Mouse (Mus musculus) NIH3T3 (cell line): ENCODE results near the gene Pim3.
A peak's percentile ranks its signal among the peaks of the same experiment; 100 is the strongest.

Experiments used
- DNase-seq: peaks from one replicate; pipeline ENCODE4 v3.0.0-alpha.2; 2012; ENCODE audit warnings: low read depth

Pim3 gene

GRCm38 (mm10) chr15:88858141-88858541, 3.8 kb upstream of the Pim3 start:
- DNase-seq: peak; percentile 77

GRCm38 (mm10) chr15:88858707-88859106, 3.3 kb upstream of the Pim3 start:
- DNase-seq: no peak

- no peak for DNase-seq
Measured at GRCm38 (mm10) chr15:88859206-88859970, 2.6 kb upstream of the Pim3 start.

- no peak for DNase-seq
Measured at GRCm38 (mm10) chr15:88860781-88861180, 1.2 kb upstream of the Pim3 start.

- peak; percentile 68 for DNase-seq
Measured at GRCm38 (mm10) chr15:88862881-88863694, 1.1 kb downstream of the Pim3 start.

GRCm38 (mm10) chr15:88863695-88864231, 1.8 kb downstream of the Pim3 start:
- peak; percentile 99 for DNase-seq

- DNase-seq: no peak
Measured at GRCm38 (mm10) chr15:88864270-88865030, 2.5 kb downstream of the Pim3 start.

- no peak for DNase-seq
Measured at GRCm38 (mm10) chr15:88865061-88865460, 3.1 kb downstream of the Pim3 start.

GRCm38 (mm10) chr15:88865888-88866695, 4.1 kb downstream of the Pim3 start:
- no peak for DNase-seq

GRCm38 (mm10) chr15:88866934-88867356, 5.0 kb downstream of the Pim3 start:
- DNase-seq: peak; percentile 28

- peak; percentile 81 for DNase-seq
Measured at GRCm38 (mm10) chr15:88867368-88868023, 5.5 kb downstream of the Pim3 start.

GRCm38 (mm10) chr15:88868024-88868742, 6.2 kb downstream of the Pim3 start:
- DNase-seq: peak; percentile 58

GRCm38 (mm10) chr15:88870418-88871185, 8.6 kb downstream of the Pim3 start:
- peak; percentile 55 for DNase-seq

- DNase-seq: peak; percentile 61
Measured at GRCm38 (mm10) chr15:88874061-88874460, 12.1 kb downstream of the Pim3 start.

- peak; percentile 73 for DNase-seq
Measured at GRCm38 (mm10) chr15:88874477-88874876, 12.5 kb downstream of the Pim3 start.

GRCm38 (mm10) chr15:88875625-88876081, 13.7 kb downstream of the Pim3 start:
- DNase-seq: no peak

GRCm38 (mm10) chr15:88876155-88877020, 14.4 kb downstream of the Pim3 start:
- peak; percentile 84 for DNase-seq

GRCm38 (mm10) chr15:88877021-88877400, 15.0 kb downstream of the Pim3 start:
- DNase-seq: no peak
